Mouse (Mus musculus) gastrocnemius, postnatal 25 days (tissue): ENCODE measurements around the gene Rpl39l. TPM values are rescaled to one million over a fixed set of nuclear protein-coding genes. Genes with fewer than 3 reads are reported as not detected.
A peak's percentile ranks its signal among the peaks of the same experiment; 100 is the strongest.
"Not testable (repeated sequence)": the region's sequence is repeated elsewhere in the genome, so short reads cannot be mapped to it uniquely, and the experiment has no call there.

Experiments used
- DNase-seq: peaks from one replicate; pipeline ENCODE4 v3.0.0; 2022
- long read RNA-seq, 2 experiments: library from polyadenylated mRNA; stranded (forward); transcript quantifications; one replicate each; pipeline ENCODE4 v2.0.0; 2021
- total RNA-seq, 2 experiments: library from RNA; stranded (reverse); gene quantifications; 1 replicate in 1 of 2; 2 replicates in 1 of 2; pipeline ENCODE4 v1.2.3; 2021

Gene Rpl39l
- total RNA-seq = under 1 TPM; 0.35 to 0.36 TPM
- long read RNA-seq, experiment 1 = 0 reads
- long read RNA-seq, experiment 2 = 0 reads

- DNase-seq = no peak
Observed at GRCm38 (mm10) chr16:10170005-10170404, at the start of gene Rpl39l. Gene Rpl39l (plus strand): TSS chr16:10170226.

GRCm38 (mm10) chr16:10127586-10127985, 42.4 kb upstream of the Rpl39l start:
- no peak for DNase-seq

GRCm38 (mm10) chr16:10129052-10129911, 40.7 kb upstream of the Rpl39l start:
- DNase-seq = no peak

- no peak for DNase-seq
Observed at GRCm38 (mm10) chr16:10143166-10143565, 26.9 kb upstream of the Rpl39l start.

DNA sequence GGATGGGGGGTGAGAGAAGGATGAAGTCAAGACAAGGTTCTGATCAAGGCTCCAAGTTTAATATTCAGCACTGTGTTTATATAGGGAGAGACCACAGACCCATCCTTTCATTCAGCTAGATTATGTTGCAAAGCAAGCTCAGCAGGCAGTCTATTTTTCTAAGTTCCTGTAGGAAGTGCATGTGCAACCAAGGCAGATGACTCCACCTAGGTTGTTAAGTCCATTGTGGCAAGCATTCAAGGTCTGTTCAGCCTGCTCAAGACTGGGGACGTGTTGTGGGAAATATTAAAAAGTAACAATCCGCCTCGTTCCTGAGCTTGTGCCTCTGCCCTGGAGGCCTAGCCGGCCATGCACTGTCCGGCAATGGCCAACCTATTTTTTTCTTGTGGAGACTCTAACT, 22.6 kb upstream of the Rpl39l start:
- no peak for DNase-seq

DNA sequence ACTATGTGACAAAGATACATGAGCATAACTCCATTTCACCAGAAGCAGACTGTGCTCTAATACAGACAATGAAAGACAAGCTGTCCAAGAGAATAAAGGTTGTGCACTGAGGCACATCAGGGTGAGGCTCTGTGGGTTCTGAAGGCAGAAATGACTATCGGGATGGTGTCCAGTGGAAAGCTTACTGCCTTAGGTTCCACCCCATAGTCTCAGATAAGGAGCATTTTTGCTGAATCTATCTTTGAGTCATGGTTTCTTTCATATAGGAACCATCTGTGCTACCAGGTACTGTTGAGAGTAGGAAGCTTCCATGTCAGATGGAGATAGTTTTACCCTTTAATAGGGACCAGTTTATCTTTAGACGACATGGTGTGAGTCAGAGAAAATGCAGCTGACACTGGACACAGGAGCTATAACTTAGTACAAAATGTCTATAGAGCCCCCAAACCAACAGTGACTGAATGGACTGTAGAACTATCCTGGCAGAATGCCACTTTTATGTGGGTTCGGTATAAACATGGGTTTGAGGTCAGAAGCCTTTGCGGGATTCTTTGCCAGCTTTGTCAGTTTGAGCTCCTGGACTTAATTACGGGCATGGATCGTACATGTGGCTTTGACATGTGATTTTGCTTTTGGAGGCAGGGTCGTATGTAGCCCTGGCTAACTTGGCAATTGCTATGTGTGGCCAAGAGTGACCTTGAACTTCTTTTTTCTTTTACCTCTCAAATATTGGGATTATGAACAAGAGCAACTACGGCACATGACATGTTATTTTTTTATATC, 712 bp upstream of the Rpl39l start:
- DNase-seq = no peak

DNA sequence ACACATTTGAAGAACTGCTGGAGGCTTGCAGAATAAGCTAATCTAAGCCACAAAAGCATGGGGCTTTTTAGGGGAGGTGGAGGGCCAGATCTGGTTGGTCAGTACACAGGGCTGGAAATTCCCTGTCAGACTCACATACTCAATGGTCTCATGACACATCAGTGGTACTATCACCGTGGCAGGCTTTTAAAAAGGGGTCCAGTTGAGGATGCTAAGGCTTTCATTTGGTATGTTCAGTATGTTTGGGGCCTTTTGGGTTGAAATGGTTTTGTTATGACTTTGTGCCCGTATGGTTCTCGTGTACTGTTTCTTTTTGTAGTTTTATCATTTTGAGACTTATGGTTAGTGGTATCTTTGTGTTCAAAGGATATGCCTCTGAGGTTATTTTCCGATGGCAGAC, 1.2 kb downstream of the Rpl39l start:
- DNase-seq = no peak

- no peak for DNase-seq
Observed at GRCm38 (mm10) chr16:10172179-10172820, 2.3 kb downstream of the Rpl39l start.

DNA sequence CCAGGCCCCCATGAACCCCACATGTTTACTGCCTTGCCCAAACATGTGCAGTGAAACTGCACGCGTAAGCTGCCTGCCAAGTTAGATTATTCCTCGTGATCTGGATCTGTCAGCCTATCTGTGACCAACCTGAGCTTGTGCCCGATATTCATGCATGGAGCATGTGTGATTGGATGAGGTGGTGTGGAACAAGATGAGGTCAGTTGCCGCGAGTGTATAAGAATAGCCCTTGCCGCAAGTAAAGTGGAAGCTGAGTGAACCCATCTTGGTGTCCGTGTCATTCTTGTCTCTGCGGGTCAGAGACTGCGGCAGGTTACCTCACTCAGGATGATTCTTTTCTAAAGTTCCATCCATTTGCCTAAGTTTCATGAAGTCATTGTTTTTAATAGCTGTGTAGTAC, 17.4 kb downstream of the Rpl39l start:
- not testable (repeated sequence) for DNase-seq

DNA sequence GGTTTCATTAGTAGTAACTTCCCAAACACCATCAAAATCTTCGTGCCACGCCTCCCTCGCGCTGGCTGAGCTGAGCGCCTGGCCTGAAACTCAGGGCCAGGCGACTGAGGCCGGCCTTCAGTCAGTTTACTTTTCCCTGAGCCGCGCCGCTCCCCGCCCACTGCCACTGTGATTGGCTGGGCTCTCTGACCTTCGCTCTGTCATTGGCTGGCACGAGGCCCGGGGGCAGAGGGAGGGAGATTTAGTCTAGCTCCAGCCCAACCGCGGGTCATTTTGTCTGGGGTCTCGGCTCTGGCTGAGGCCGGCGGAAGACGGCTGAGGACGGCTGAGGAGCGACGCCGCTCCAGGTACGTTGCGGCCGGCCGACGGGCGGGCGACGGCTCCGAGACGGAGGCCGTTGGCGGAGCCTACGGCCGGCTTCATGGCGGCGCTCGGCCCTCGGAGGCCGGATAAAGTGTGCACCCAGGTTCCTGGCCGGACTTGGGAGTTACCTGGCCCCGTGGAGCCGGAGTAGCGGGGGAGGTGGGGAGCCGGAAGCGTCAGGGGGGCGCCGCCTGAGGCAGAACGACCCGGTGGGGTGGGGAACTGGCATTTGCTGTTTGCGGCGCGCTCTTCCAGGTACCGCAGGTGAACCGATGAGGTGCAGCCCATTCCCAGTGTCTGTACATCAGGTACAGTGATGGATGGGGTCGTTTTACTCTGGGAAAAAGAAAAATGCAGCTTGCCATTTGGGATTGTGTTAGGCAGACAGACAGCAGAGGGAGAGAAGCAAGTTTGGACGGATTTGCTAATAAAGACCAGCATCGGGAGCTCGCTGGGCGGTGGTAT, 22.9 kb downstream of the Rpl39l start, which contains the start of gene Atf7ip2:
TSS of gene Atf7ip2 (plus strand) at position 34 of the 828 bp plus-strand sequence.
- peak; percentile 69 for DNase-seq

DNA sequence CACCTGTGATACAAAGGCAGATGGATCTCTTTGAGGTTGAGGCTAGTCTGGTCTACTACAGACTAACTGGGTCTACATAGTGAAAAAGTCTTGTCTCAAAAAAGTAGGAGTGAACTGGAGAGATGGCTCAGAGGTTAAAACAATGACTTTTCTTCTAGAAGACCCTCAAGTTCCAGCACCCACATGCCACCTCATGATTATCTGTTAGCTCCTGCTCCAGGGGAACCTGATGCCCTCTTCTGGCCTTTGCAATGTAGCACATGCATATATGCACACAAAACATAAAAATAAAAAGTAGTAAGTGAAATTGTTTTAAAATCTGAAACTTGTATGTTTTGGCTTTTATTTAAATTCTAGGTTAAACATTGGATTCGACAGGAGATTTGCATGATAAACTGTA, 38.8 kb downstream of the Rpl39l start:
- no peak for DNase-seq

- DNase-seq = not testable (repeated sequence)
Observed at GRCm38 (mm10) chr16:10216366-10216765, 46.3 kb downstream of the Rpl39l start.

GRCm38 (mm10) chr16:10217020-10217419, 47.0 kb downstream of the Rpl39l start:
- not testable (repeated sequence) for DNase-seq

Other genes starting within 250 kb of the Rpl39l start
- under 1 TPM; 0.08 to 0.32 TPM for gene Grin2a, start 174.7 kb upstream of the Rpl39l start, total RNA-seq
- gene Atf7ip2, start 22.5 kb downstream of the Rpl39l start, total RNA-seq = not detected
- gene Emp2, start 143.7 kb downstream of the Rpl39l start, total RNA-seq = 1 to 10 TPM; 5.7 to 7.8 TPM
- gene Tekt5, start 225.3 kb downstream of the Rpl39l start, total RNA-seq = not detected
- 1 to 10 TPM; 6.3 to 6.6 TPM for gene Nubp1, start 241.7 kb downstream of the Rpl39l start, total RNA-seq